Mouse (Mus musculus) G1E (cell line): ENCODE results near the gene Egln2.

Source experiments
- CTCF ChIP-seq: IDR thresholded peaks from 2 replicates; pipeline ENCODE4 v1.5.1; 2012; ENCODE audit warnings: low read depth, low read length, inconsistent platforms, mixed read lengths
- GATA1 ChIP-seq: IDR thresholded peaks from 2 replicates; pipeline ENCODE4 v1.6.1; 2012; ENCODE audit warnings: borderline replicate concordance, low read length, inconsistent platforms, mixed read lengths
- GATA2 ChIP-seq: IDR thresholded peaks from 2 replicates; pipeline ENCODE4 v1.6.1; 2012; ENCODE audit warnings: low read depth, low read length, inconsistent platforms, borderline replicate concordance
- TAL1 ChIP-seq: conservative IDR thresholded peaks from 2 replicates; pipeline ENCODE4 v1.6.1; 2012; ENCODE audit warnings: low read depth, low read length, inconsistent platforms, mixed read lengths

DNA sequence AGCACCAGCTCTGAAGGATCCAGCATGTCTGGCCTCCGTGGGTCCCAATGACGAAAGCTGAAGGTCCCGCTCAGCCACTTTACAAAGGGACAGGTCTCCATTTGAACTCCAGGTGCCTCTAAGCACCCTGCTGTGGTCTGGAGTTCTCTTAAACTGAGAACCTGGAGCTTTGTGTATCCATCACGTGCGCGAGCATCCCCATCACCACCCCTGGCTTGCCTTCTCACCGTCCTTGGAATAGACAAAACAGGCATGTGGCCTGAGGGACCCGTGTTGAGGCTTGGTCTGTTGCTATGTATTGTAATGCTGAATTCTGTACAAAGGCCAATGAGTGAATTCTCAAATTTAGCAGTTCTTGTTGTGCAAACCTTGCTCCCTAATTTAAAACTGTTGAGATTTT, 32.2 kb upstream of the Egln2 start:
- TF ChIP-seq CTCF = no peak
- TF ChIP-seq GATA1 = no peak
- no peak for TF ChIP-seq TAL1
- no peak for TF ChIP-seq GATA2
